Mouse (Mus musculus): ENCODE measurements around the gene Trim31.

DNA sequence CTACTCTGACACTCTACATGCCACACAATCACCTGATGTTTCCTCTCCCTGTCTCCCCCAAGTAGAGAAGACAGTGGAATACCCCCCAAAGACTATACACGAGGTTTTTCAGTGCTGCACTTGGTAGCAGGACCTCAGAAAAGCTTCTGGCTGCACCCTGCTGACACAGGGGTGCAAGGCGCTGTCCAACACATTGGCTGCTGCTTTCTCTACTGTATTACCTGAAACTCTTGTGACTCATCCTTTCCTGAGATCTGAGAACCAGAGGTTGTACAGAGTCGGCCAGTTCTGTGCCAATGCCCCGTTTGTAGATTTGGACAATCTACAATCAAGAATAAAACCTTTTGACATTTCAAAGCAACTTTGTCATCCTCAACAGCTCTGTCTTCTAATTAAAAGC, 11.9 kb downstream of the Trim31 start:
- TF ChIP-seq CTCF (IDR thresholded peaks at IDR 0.05; ENCODE audit: borderline replicate concordance, insufficient read depth, low read length) (no peak), POLR2A (IDR thresholded peaks at IDR 0.05; ENCODE audit: low read depth, low read length) (no peak)

Measured in embryonic fibroblast, embryonic 13.5 days (primary cell).